Mouse (Mus musculus) ES-E14 (cell line): Measurements from ENCODE around the gene Zfp653.

Experiments used
- CHD2 ChIP-seq: IDR thresholded peaks from 2 replicates; pipeline ENCODE4 v1.6.1; 2014; ENCODE audit warnings: mild to moderate bottlenecking, low read depth, low read length, inconsistent platforms
- HCFC1 ChIP-seq: IDR thresholded peaks from 2 replicates; pipeline ENCODE4 v1.6.1; 2012; ENCODE audit warnings: low read length, inconsistent platforms, borderline replicate concordance; ENCODE audit not compliant: insufficient read depth
- MAFK ChIP-seq: IDR thresholded peaks from 2 replicates; pipeline ENCODE4 v1.6.1; 2014; ENCODE audit warnings: mild to moderate bottlenecking, low read depth, low read length, inconsistent platforms; ENCODE audit not compliant: insufficient read depth
- ZC3H11A ChIP-seq: IDR thresholded peaks from 2 replicates; pipeline ENCODE4 v1.6.1; 2012; ENCODE audit warnings: low read depth, mild to moderate bottlenecking, inconsistent platforms, low read length, borderline replicate concordance
- ZNF384 ChIP-seq: IDR thresholded peaks from 2 replicates; pipeline ENCODE4 v1.6.1; 2012; ENCODE audit warnings: low read depth, low read length, inconsistent platforms

DNA sequence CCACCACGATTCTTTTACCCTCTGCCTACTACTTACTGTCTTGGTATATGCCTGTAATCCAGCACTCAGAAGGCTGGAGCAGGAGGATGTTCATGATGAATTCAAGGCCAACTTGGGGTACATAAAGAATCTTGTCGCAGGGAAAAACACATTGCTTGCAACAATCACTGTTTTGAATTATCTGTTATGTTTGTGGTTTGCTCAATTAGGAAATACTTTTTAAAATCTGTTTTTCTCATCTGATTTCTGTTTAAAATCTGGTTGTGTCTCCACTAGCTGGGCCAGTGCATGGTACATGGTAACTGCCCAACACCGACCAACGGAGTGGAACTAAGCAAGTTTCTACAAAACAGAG, 13.5 kb upstream of the Zfp653 start:
- TF ChIP-seq CHD2 (no peak), MAFK (no peak), ZC3H11A (no peak), HCFC1 (no peak), ZNF384 (0 out of 2 replicates have a peak, but pooled peaks have one; percentile 15)
